Mouse (Mus musculus) heart, embryonic 15.5 days (tissue): Measurements from ENCODE around the gene Olfr744. TPM values are rescaled to one million over a fixed set of nuclear protein-coding genes. Genes with fewer than 3 reads are reported as not detected.
"Not testable (repeated sequence)": the region's sequence is repeated elsewhere in the genome, so short reads cannot be mapped to it uniquely, and the experiment has no call there.

Experiments used
- ATAC-seq: fragments of 200-750 bp; cut with Nextera tagmentation; replicated peaks from 2 replicates; pipeline ENCODE4 v1.8.0; 2017; ENCODE audit warnings: low read depth, moderate TSS enrichment; ENCODE audit not compliant: insufficient number of reproducible peaks, insufficient read depth, low FRiP score
- H3K27ac ChIP-seq: fragments of 300-500 bp; sonication (generic); 2 replicates; pipeline ENCODE4 v1.5.1; 2015; ENCODE audit warnings: mild to moderate bottlenecking, inconsistent platforms
- H3K27me3 ChIP-seq: fragments of 300-500 bp; sonication (generic); 2 replicates; pipeline ENCODE4 v1.6.1; 2015; ENCODE audit warnings: inconsistent platforms
- H3K36me3 ChIP-seq: fragments of 300-500 bp; sonication (generic); 2 replicates; pipeline ENCODE4 v1.6.1; 2015; ENCODE audit warnings: mild to moderate bottlenecking, inconsistent platforms
- H3K4me1 ChIP-seq: fragments of 300-500 bp; sonication (generic); replicated peaks from 2 replicates; pipeline ENCODE4 v1.6.1; 2015; ENCODE audit warnings: inconsistent platforms
- H3K4me2 ChIP-seq: fragments of 300-500 bp; sonication (generic); 2 replicates; pipeline ENCODE4 v1.6.1; 2015; ENCODE audit warnings: inconsistent platforms, mild to moderate bottlenecking, moderate library complexity
- H3K4me3 ChIP-seq: fragments of 300-500 bp; sonication (generic); 2 replicates; pipeline ENCODE4 v1.5.1; 2015; ENCODE audit warnings: mild to moderate bottlenecking, inconsistent platforms
- H3K9ac ChIP-seq: fragments of 300-500 bp; sonication (generic); 2 replicates; pipeline ENCODE4 v1.6.1; 2015; ENCODE audit warnings: mild to moderate bottlenecking, inconsistent platforms
- H3K9me3 ChIP-seq: fragments of 300-500 bp; sonication (generic); replicated peaks from 2 replicates; pipeline ENCODE4 v1.6.1; 2016; ENCODE audit warnings: inconsistent platforms
- WGBS: fragments of 180-500 bp; shearing (Covaris S2); methylation state at CpG from one replicate; pipeline ENCODE4 v1.1.7; 2015; ENCODE audit warnings: mixed read lengths; 5-methylcytosine and 5-hydroxymethylcytosine counted together
- polyA plus RNA-seq: library from polyadenylated mRNA; unstranded; fragments of >200 nt; fragmentation: Nextera tagmentation; extraction: Ambion mirVana; gene quantifications from 2 replicates; pipeline ENCODE4 v1.2.1, GENCODE M21; 2015

The Olfr744 gene
- not detected in 2 replicates for polyA plus RNA-seq

- no peak within 1 kb of the TSS for H3K27ac ChIP-seq
- H3K4me1 ChIP-seq = no peaks in the 10 kb centered on the region
- no peaks in the 10 kb centered on the region for H3K36me3 ChIP-seq
- ATAC-seq = no peak
- H3K9ac ChIP-seq = no peak within 1 kb of the TSS
- no peaks in the 10 kb centered on the region; the same call in 1 of the 2 replicates for H3K9me3 ChIP-seq
- no peaks in the 10 kb centered on the region for H3K27me3 ChIP-seq
- 77% methylated on average over 2 of the region's 2 CpGs for WGBS
- H3K4me3 ChIP-seq = no peak within 1 kb of the TSS
- H3K4me2 ChIP-seq = no peak within 1 kb of the TSS
These were observed at the start of gene Olfr744 for GRCm38 (mm10) chr14:50614579-50614978. Gene Olfr744, plus strand, starts transcription at chr14:50614879.

GRCm38 (mm10) chr14:50573056-50573455 is 41.6 kb upstream of the Olfr744 start:
- H3K36me3 ChIP-seq, H3K4me2 ChIP-seq, H3K9me3 ChIP-seq, H3K4me1 ChIP-seq, H3K9ac ChIP-seq, H3K27me3 ChIP-seq, H3K27ac ChIP-seq, H3K4me3 ChIP-seq, ATAC-seq: not testable (repeated sequence)
- WGBS = 74% methylated on average over 1 of the region's 1 CpGs

- Histone ChIP-seq H3K9ac (no peak within 1 kb of the TSS), H3K4me2 (no peak within 1 kb of the TSS), H3K4me3 (no peak within 1 kb of the TSS), H3K27me3 (no peaks in the 10 kb centered on the region), H3K27ac (no peak within 1 kb of the TSS), H3K9me3 (no peaks in the 10 kb centered on the region), H3K4me1 (no peaks in the 10 kb centered on the region), H3K36me3 (no peaks in the 10 kb centered on the region)
- 70% methylated on average over 2 of the region's 2 CpGs for WGBS
- ATAC-seq = no peak
These were observed 24.4 kb downstream of the Olfr744 start, which contains the start of gene Olfr745 for GRCm38 (mm10) chr14:50639088-50639487. Gene Olfr745, plus strand, starts transcription at chr14:50639388.

GRCm38 (mm10) chr14:50646783-50647182 is 32.1 kb downstream of the Olfr744 start, which contains the start of gene Olfr746:
Gene Olfr746, plus strand, starts transcription at chr14:50647083.
- H3K27me3 ChIP-seq = no peaks in the 10 kb centered on the region
- no peaks in the 10 kb centered on the region for H3K9me3 ChIP-seq
- H3K9ac ChIP-seq = no peak within 1 kb of the TSS
- no peaks in the 10 kb centered on the region for H3K4me1 ChIP-seq
- no peak within 1 kb of the TSS for H3K27ac ChIP-seq
- H3K4me2 ChIP-seq = no peak within 1 kb of the TSS
- no peak for ATAC-seq
- H3K36me3 ChIP-seq = no peaks in the 10 kb centered on the region
- H3K4me3 ChIP-seq = no peak within 1 kb of the TSS

Other genes with a start within 250 kb of the Olfr744 start
- gene Olfr736, start 233.7 kb upstream of the Olfr744 start, polyA plus RNA-seq = not detected in 2 replicates
- not detected in 2 replicates for gene Olfr738, start 207.3 kb upstream of the Olfr744 start, polyA plus RNA-seq
- not detected in 2 replicates for gene Olfr739, start 196.3 kb upstream of the Olfr744 start, polyA plus RNA-seq
- not detected in 2 replicates for gene Olfr740, start 169.3 kb upstream of the Olfr744 start, polyA plus RNA-seq
- gene Olfr741, start 142.1 kb upstream of the Olfr744 start, polyA plus RNA-seq = not detected in 2 replicates
- not detected in 2 replicates for gene Olfr742, start 111.3 kb upstream of the Olfr744 start, polyA plus RNA-seq
- not detected in 2 replicates for gene Olfr743, start 93.0 kb upstream of the Olfr744 start, polyA plus RNA-seq
- gene Olfr745, start 24.5 kb downstream of the Olfr744 start, polyA plus RNA-seq = not detected in 2 replicates
- gene Olfr746, start 32.2 kb downstream of the Olfr744 start, polyA plus RNA-seq = not detected in 2 replicates
- gene Olfr747, start 78.3 kb downstream of the Olfr744 start, polyA plus RNA-seq = not detected in 2 replicates
- not detected in 2 replicates for gene Olfr748, start 92.5 kb downstream of the Olfr744 start, polyA plus RNA-seq
- gene Olfr749, start 130.2 kb downstream of the Olfr744 start, polyA plus RNA-seq = not detected in 2 replicates
- gene Ttc5, start 170.6 kb downstream of the Olfr744 start, polyA plus RNA-seq = 42.5 and 49.2 TPM in 2 replicates
- gene Ccnb1ip1, start 192.9 kb downstream of the Olfr744 start, polyA plus RNA-seq = not detected in 2 replicates
- gene Parp2, start 193.0 kb downstream of the Olfr744 start, polyA plus RNA-seq = 36.5 and 37.5 TPM in 2 replicates